Mouse (Mus musculus): ENCODE measurements at regions not wholly inside any gene's neighbourhood (a gene's known extent, or its start where the extent isn't known, plus 50 kb on each side); places are given as distances from the start of the nearest gene placed in this dataset.

- peak; percentile 68 for DNase-seq (ENCODE audit: low read depth, low spot score)
Observed at GRCm38 (mm10) chr7:34506816-34507215, 113.7 kb upstream of the Lsm14a start.

- no peak for DNase-seq (ENCODE audit: low read depth, low spot score)
Observed at GRCm38 (mm10) chr7:34493892-34494291, 100.8 kb upstream of the Lsm14a start.

GRCm38 (mm10) chr7:34484908-34485598 lies 91.9 kb upstream of the Lsm14a start:
- peak; percentile 90 for DNase-seq (ENCODE audit: low read depth, low spot score)

GRCm38 (mm10) chr7:34483368-34483767 lies 90.3 kb upstream of the Lsm14a start:
- no peak for DNase-seq (ENCODE audit: low read depth, low spot score)

- DNase-seq (ENCODE audit: low read depth, low spot score): peak; percentile 97
Observed at GRCm38 (mm10) chr7:34480771-34481170, 87.7 kb upstream of the Lsm14a start.

- DNase-seq (ENCODE audit: low read depth, low spot score): no peak
Observed at GRCm38 (mm10) chr7:34471003-34471402, 77.9 kb upstream of the Lsm14a start.

- peak; percentile 79 for DNase-seq (ENCODE audit: low read depth, low spot score)
Observed at GRCm38 (mm10) chr7:34462069-34462468, 69.0 kb upstream of the Lsm14a start.

GRCm38 (mm10) chr7:34459834-34460495 lies 66.8 kb upstream of the Lsm14a start:
- DNase-seq (ENCODE audit: low read depth, low spot score): peak; percentile 94

GRCm38 (mm10) chr7:34458851-34459250 lies 65.7 kb upstream of the Lsm14a start:
- no peak for DNase-seq (ENCODE audit: low read depth, low spot score)

GRCm38 (mm10) chr7:34448364-34448763 lies 55.2 kb upstream of the Lsm14a start:
- DNase-seq (ENCODE audit: low read depth, low spot score): no peak

GRCm38 (mm10) chr7:34444263-34444662 lies 51.1 kb upstream of the Lsm14a start:
- DNase-seq (ENCODE audit: low read depth, low spot score): no peak

Measured in R1 (cell line).